Mouse (Mus musculus): ENCODE results near the gene Gm40193. TPM values are rescaled to one million over a fixed set of nuclear protein-coding genes. Genes with fewer than 3 reads are reported as not detected.

Gm40193 gene
- polyA plus RNA-seq (2015; fragmentation: Illumina TruSeq; extraction: RNeasy Lipid Tissue Mini Kit (QIAGEN cat#74804); ENCODE audit: insufficient read depth, low read depth, low replicate concordance) = not detected

GRCm38 (mm10) chr11:70532839-70533238 is at the start of gene Gm40193:
Gm40193 (minus strand) TSS chr11:70532939.

GRCm38 (mm10) chr11:70562287-70562994 is 29.7 kb upstream of the Gm40193 start, which contains the start of gene Mink1:
Mink1 (plus strand) TSS chr11:70562881.

GRCm38 (mm10) chr11:70539877-70540587 is 7.3 kb upstream of the Gm40193 start, which contains the start of gene Pld2:
Pld2 (plus strand) TSS chr11:70540064.

GRCm38 (mm10) chr11:70525184-70525678 is 7.5 kb downstream of the Gm40193 start, which contains the start of gene Psmb6:
Psmb6 (plus strand) TSS chr11:70525367.

GRCm38 (mm10) chr11:70518923-70519322 is 13.8 kb downstream of the Gm40193 start, which contains the start of gene Gltpd2:
Gltpd2 (plus strand) TSS chr11:70519196.

GRCm38 (mm10) chr11:70514288-70514687 is 18.5 kb downstream of the Gm40193 start, which contains the start of gene Vmo1:
Vmo1 (minus strand) TSS chr11:70514616.

GRCm38 (mm10) chr11:70504970-70505369 is 27.8 kb downstream of the Gm40193 start, which contains the start of gene Tm4sf5:
Tm4sf5 (plus strand) TSS chr11:70505244.

Other genes with a start within 250 kb of the Gm40193 start
- not detected for gene Alox12e, start 210.3 kb downstream of the Gm40193 start, polyA plus RNA-seq (2015; fragmentation: Illumina TruSeq; extraction: RNeasy Lipid Tissue Mini Kit (QIAGEN cat#74804); ENCODE audit: insufficient read depth, low read depth, low replicate concordance)
- 2.8 TPM for gene Alox15, start 180.9 kb downstream of the Gm40193 start, polyA plus RNA-seq (2015; fragmentation: Illumina TruSeq; extraction: RNeasy Lipid Tissue Mini Kit (QIAGEN cat#74804); ENCODE audit: insufficient read depth, low read depth, low replicate concordance)
- 4.6 TPM for gene Pelp1, start 122.9 kb downstream of the Gm40193 start, polyA plus RNA-seq (2015; fragmentation: Illumina TruSeq; extraction: RNeasy Lipid Tissue Mini Kit (QIAGEN cat#74804); ENCODE audit: insufficient read depth, low read depth, low replicate concordance)
- 29.3 TPM for gene Arrb2, start 100.3 kb downstream of the Gm40193 start, polyA plus RNA-seq (2015; fragmentation: Illumina TruSeq; extraction: RNeasy Lipid Tissue Mini Kit (QIAGEN cat#74804); ENCODE audit: insufficient read depth, low read depth, low replicate concordance)
- gene Med11, start 81.0 kb downstream of the Gm40193 start, polyA plus RNA-seq (2015; fragmentation: Illumina TruSeq; extraction: RNeasy Lipid Tissue Mini Kit (QIAGEN cat#74804); ENCODE audit: insufficient read depth, low read depth, low replicate concordance) = 6.4 TPM
- 0.70 TPM for gene Zmynd15, start 73.5 kb downstream of the Gm40193 start, polyA plus RNA-seq (2015; fragmentation: Illumina TruSeq; extraction: RNeasy Lipid Tissue Mini Kit (QIAGEN cat#74804); ENCODE audit: insufficient read depth, low read depth, low replicate concordance)
- 4.3 TPM for gene Cxcl16, start 73.0 kb downstream of the Gm40193 start, polyA plus RNA-seq (2015; fragmentation: Illumina TruSeq; extraction: RNeasy Lipid Tissue Mini Kit (QIAGEN cat#74804); ENCODE audit: insufficient read depth, low read depth, low replicate concordance)
- gene Tm4sf5, start 27.7 kb downstream of the Gm40193 start, polyA plus RNA-seq (2015; fragmentation: Illumina TruSeq; extraction: RNeasy Lipid Tissue Mini Kit (QIAGEN cat#74804); ENCODE audit: insufficient read depth, low read depth, low replicate concordance) = 0.89 TPM
- gene Vmo1, start 18.3 kb downstream of the Gm40193 start, polyA plus RNA-seq (2015; fragmentation: Illumina TruSeq; extraction: RNeasy Lipid Tissue Mini Kit (QIAGEN cat#74804); ENCODE audit: insufficient read depth, low read depth, low replicate concordance) = not detected
- gene Gltpd2, start 13.7 kb downstream of the Gm40193 start, polyA plus RNA-seq (2015; fragmentation: Illumina TruSeq; extraction: RNeasy Lipid Tissue Mini Kit (QIAGEN cat#74804); ENCODE audit: insufficient read depth, low read depth, low replicate concordance) = not detected
- gene Psmb6, start 7.6 kb downstream of the Gm40193 start, polyA plus RNA-seq (2015; fragmentation: Illumina TruSeq; extraction: RNeasy Lipid Tissue Mini Kit (QIAGEN cat#74804); ENCODE audit: insufficient read depth, low read depth, low replicate concordance) = 69.1 TPM
- gene Pld2, start 7.1 kb upstream of the Gm40193 start, polyA plus RNA-seq (2015; fragmentation: Illumina TruSeq; extraction: RNeasy Lipid Tissue Mini Kit (QIAGEN cat#74804); ENCODE audit: insufficient read depth, low read depth, low replicate concordance) = 6.0 TPM
- 17.6 TPM for gene Mink1, start 29.9 kb upstream of the Gm40193 start, polyA plus RNA-seq (2015; fragmentation: Illumina TruSeq; extraction: RNeasy Lipid Tissue Mini Kit (QIAGEN cat#74804); ENCODE audit: insufficient read depth, low read depth, low replicate concordance)
- gene 4930544D05Rik, start 82.9 kb upstream of the Gm40193 start, polyA plus RNA-seq (2015; fragmentation: Illumina TruSeq; extraction: RNeasy Lipid Tissue Mini Kit (QIAGEN cat#74804); ENCODE audit: insufficient read depth, low read depth, low replicate concordance) = not detected
- not detected for gene Chrne, start 86.3 kb upstream of the Gm40193 start, polyA plus RNA-seq (2015; fragmentation: Illumina TruSeq; extraction: RNeasy Lipid Tissue Mini Kit (QIAGEN cat#74804); ENCODE audit: insufficient read depth, low read depth, low replicate concordance)
- gene Gp1ba, start 106.2 kb upstream of the Gm40193 start, polyA plus RNA-seq (2015; fragmentation: Illumina TruSeq; extraction: RNeasy Lipid Tissue Mini Kit (QIAGEN cat#74804); ENCODE audit: insufficient read depth, low read depth, low replicate concordance) = not detected
- 37.6 TPM for gene Rnf167, start 114.3 kb upstream of the Gm40193 start, polyA plus RNA-seq (2015; fragmentation: Illumina TruSeq; extraction: RNeasy Lipid Tissue Mini Kit (QIAGEN cat#74804); ENCODE audit: insufficient read depth, low read depth, low replicate concordance)
- 17.3 TPM for gene Slc25a11, start 114.5 kb upstream of the Gm40193 start, polyA plus RNA-seq (2015; fragmentation: Illumina TruSeq; extraction: RNeasy Lipid Tissue Mini Kit (QIAGEN cat#74804); ENCODE audit: insufficient read depth, low read depth, low replicate concordance)
- 118 TPM for gene Pfn1, start 121.7 kb upstream of the Gm40193 start, polyA plus RNA-seq (2015; fragmentation: Illumina TruSeq; extraction: RNeasy Lipid Tissue Mini Kit (QIAGEN cat#74804); ENCODE audit: insufficient read depth, low read depth, low replicate concordance)
- gene Eno3, start 124.3 kb upstream of the Gm40193 start, polyA plus RNA-seq (2015; fragmentation: Illumina TruSeq; extraction: RNeasy Lipid Tissue Mini Kit (QIAGEN cat#74804); ENCODE audit: insufficient read depth, low read depth, low replicate concordance) = 16.0 TPM
- gene Spag7, start 136.5 kb upstream of the Gm40193 start, polyA plus RNA-seq (2015; fragmentation: Illumina TruSeq; extraction: RNeasy Lipid Tissue Mini Kit (QIAGEN cat#74804); ENCODE audit: insufficient read depth, low read depth, low replicate concordance) = 17.9 TPM
- gene Camta2, start 155.2 kb upstream of the Gm40193 start, polyA plus RNA-seq (2015; fragmentation: Illumina TruSeq; extraction: RNeasy Lipid Tissue Mini Kit (QIAGEN cat#74804); ENCODE audit: insufficient read depth, low read depth, low replicate concordance) = 9.5 TPM
- gene Inca1, start 167.2 kb upstream of the Gm40193 start, polyA plus RNA-seq (2015; fragmentation: Illumina TruSeq; extraction: RNeasy Lipid Tissue Mini Kit (QIAGEN cat#74804); ENCODE audit: insufficient read depth, low read depth, low replicate concordance) = 2.5 TPM
- 13.3 TPM for gene Kif1c, start 167.6 kb upstream of the Gm40193 start, polyA plus RNA-seq (2015; fragmentation: Illumina TruSeq; extraction: RNeasy Lipid Tissue Mini Kit (QIAGEN cat#74804); ENCODE audit: insufficient read depth, low read depth, low replicate concordance)
- gene Zfp3, start 231.3 kb upstream of the Gm40193 start, polyA plus RNA-seq (2015; fragmentation: Illumina TruSeq; extraction: RNeasy Lipid Tissue Mini Kit (QIAGEN cat#74804); ENCODE audit: insufficient read depth, low read depth, low replicate concordance) = 1.4 TPM

Data from pancreas, adult 10 weeks (tissue).